Mouse (Mus musculus) CH12.LX (cell line): ENCODE measurements around the gene Fam20b.

Source experiments
- CHD2 ChIP-seq: IDR thresholded peaks from 2 replicates; pipeline ENCODE4 v1.6.1; 2011; ENCODE audit warnings: low read length, improper control_type of control experiment
- CTCF ChIP-seq, 2 experiments: IDR thresholded peaks in 1 of 2; conservative IDR thresholded peaks in 1 of 2; 2 replicates each; pipeline ENCODE4 v1.5.1; 2011 to 2012; ENCODE audit warnings: low read depth in 2 of 2, low read length in 2 of 2, improper control_type of control experiment in 1 of 2, inconsistent platforms in 1 of 2, mild to moderate bottlenecking in 1 of 2, moderate library complexity in 1 of 2
- E2F4 ChIP-seq: IDR thresholded peaks from 2 replicates; pipeline ENCODE4 v1.6.1; 2011; ENCODE audit warnings: low read depth, low read length, improper control_type of control experiment; ENCODE audit not compliant: insufficient replicate concordance
- ELF1 ChIP-seq: IDR thresholded peaks from 2 replicates; pipeline ENCODE4 v1.6.1; 2014; ENCODE audit warnings: low read depth, mild to moderate bottlenecking, inconsistent platforms, low read length, improper control_type of control experiment
- EP300 ChIP-seq: IDR thresholded peaks from 2 replicates; pipeline ENCODE4 v1.6.1; 2011; ENCODE audit warnings: low read length, improper control_type of control experiment
- ETS1 ChIP-seq: conservative IDR thresholded peaks from 2 replicates; pipeline ENCODE4 v1.6.1; 2012; ENCODE audit warnings: low read depth, mild to moderate bottlenecking, inconsistent platforms, low read length, improper control_type of control experiment, moderate library complexity
- MEF2A ChIP-seq: IDR thresholded peaks from 2 replicates; pipeline ENCODE4 v1.6.1; 2014; ENCODE audit warnings: low read depth, mild to moderate bottlenecking, inconsistent platforms, low read length, improper control_type of control experiment, borderline replicate concordance
- NRF1 ChIP-seq: IDR thresholded peaks from 2 replicates; pipeline ENCODE4 v1.6.1; 2014; ENCODE audit warnings: low read depth, mild to moderate bottlenecking, inconsistent platforms, low read length, improper control_type of control experiment, moderate library complexity
- POLR2A ChIP-seq: IDR thresholded peaks from 2 replicates; pipeline ENCODE4 v1.6.1; 2011; ENCODE audit warnings: low read depth, mild to moderate bottlenecking, improper control_type of control experiment, low read length
- POLR2AphosphoS2 ChIP-seq: IDR thresholded peaks from 2 replicates; pipeline ENCODE4 v1.6.1; 2011; ENCODE audit warnings: low read depth, low read length, improper control_type of control experiment
- RAD21 ChIP-seq: IDR thresholded peaks from 2 replicates; pipeline ENCODE4 v1.6.1; 2011; ENCODE audit warnings: low read depth, mild to moderate bottlenecking, low read length, improper control_type of control experiment, moderate library complexity
- RCOR1 ChIP-seq: conservative IDR thresholded peaks from 2 replicates; pipeline ENCODE4 v1.6.1; 2012; ENCODE audit warnings: low read depth, mild to moderate bottlenecking, inconsistent platforms, low read length, improper control_type of control experiment
- ZC3H11A ChIP-seq: IDR thresholded peaks from 2 replicates; pipeline ENCODE4 v1.6.1; 2012; ENCODE audit warnings: low read depth, mild to moderate bottlenecking, inconsistent platforms, low read length, improper control_type of control experiment

DNA sequence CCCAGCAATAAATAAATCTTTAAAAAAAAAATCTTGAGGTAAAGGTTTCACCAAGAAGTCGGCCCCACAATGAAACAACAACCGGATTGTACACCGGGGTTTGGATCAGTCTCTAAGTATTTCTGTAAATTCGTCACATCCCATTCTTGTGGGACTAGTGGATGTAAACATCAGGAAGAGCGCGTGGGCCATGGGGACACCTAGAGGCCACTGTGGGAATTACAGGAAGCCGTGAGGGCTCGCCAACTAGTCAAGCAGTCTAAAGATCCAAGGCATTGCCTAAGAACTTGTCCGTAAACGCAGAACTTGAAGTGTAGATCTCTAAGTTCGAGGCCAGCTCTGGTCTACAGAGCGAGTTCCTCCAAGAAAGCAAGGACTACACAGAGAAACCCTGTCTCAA, 42.7 kb downstream of the Fam20b start:
- TF ChIP-seq CTCF (conservative IDR thresholded peaks at IDR 0.05 in 1 of 2, IDR thresholded peaks at IDR 0.05 in 1 of 2; ENCODE audit: low read depth in 2 of 2, low read length in 2 of 2) (peak; percentile 43 to 62), RCOR1 (no peak), POLR2A (no peak), ZC3H11A (no peak), EP300 (no peak), RAD21 (peak; percentile 52), ETS1 (no peak), MEF2A (no peak), NRF1 (no peak), CHD2 (no peak), POLR2AphosphoS2 (no peak), E2F4 (no peak), ELF1 (no peak)
